8 mouse cellular contexts compared by ENCODE assay signal in the genomic region with DNA sequence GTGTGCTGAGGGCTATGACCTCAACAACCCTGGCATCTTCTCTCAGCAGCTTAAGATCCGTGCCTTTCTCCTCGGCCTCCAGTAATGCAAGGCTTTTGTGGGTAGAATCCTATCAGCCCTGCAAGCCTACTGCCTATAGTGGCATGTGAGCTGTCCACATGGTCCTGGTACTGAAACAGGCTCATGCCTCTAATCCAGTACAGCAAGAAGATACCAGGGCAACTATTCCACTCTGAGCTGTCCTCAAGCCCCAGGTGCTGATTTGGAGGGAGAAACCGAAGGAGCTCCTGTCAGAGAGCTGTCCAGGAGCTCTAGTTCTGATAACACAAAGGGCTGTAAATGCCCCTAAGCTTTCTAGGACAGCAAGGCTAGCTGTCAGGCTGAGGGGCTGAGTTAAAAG.
DNase-seq lines count a peak whose midpoint lies in the region; ATAC-seq and TF ChIP-seq lines count a peak whose summit lies in the region.

No protein-coding gene starts in this region.

- no peak for TF ChIP-seq CTCF in brain, embryonic 14.5 days (IDR thresholded peaks at IDR 0.05; ENCODE audit: borderline replicate concordance, extremely low read depth, insufficient read depth, insufficient read length)

- no peak for TF ChIP-seq POLR2A in brain, embryonic 14.5 days (IDR thresholded peaks at IDR 0.05; ENCODE audit: borderline replicate concordance, extremely low read depth, insufficient read depth, insufficient read length, poor library complexity, severe bottlenecking)

- ATAC-seq in megakaryocyte progenitor cell, adult 5-6 weeks (replicated peaks; ENCODE audit: poor library complexity), result peak; percentile 92

- peak; percentile 48 for DNase-seq in gastrocnemius, adult 18-20 months (ENCODE audit: low spot score)
- no peak for DNase-seq in gastrocnemius, postnatal 36 days
- peak; percentile 35 for DNase-seq in 3134 (ENCODE audit: extremely low read depth, insufficient read length, low spot score)
- peak; percentile 79 for DNase-seq in brain, embryonic 14.5 days (ENCODE audit: low read depth)
- DNase-seq in heart, adult 9 months (ENCODE audit: low spot score in 2 of 2), result peak; percentile 13 to 42
- DNase-seq in kidney, postnatal 10 days, result peak; percentile 92
- DNase-seq in cerebellum, postnatal 25 days, result no peak

- intact Hi-C loops in gastrocnemius, postnatal 36 days (cut with DNase I), result no loop called here

Comparison
In these comparisons a context has a peak if more than half of its experiments do, and no peak if none do; other contexts are left out.
1. DNase-seq: peak in gastrocnemius, adult 18-20 months (single experiment), 3134 (single experiment), brain, embryonic 14.5 days (single experiment), heart, adult 9 months (2 of 2) and kidney, postnatal 10 days (single experiment); none in gastrocnemius, postnatal 36 days (0 of 2) and cerebellum, postnatal 25 days (0 of 2).